Mouse (Mus musculus) liver, adult 2 months (tissue): ENCODE measurements around the gene Rsad1. TPM values are rescaled to one million over a fixed set of nuclear protein-coding genes. Genes with fewer than 3 reads are reported as not detected.

ENCODE experiments used
- DNase-seq: peaks from one replicate; pipeline ENCODE4 v3.0.0-alpha.2; 2011; ENCODE audit warnings: low read depth, low spot score; ENCODE audit errors: extremely low read depth
- H3K27ac ChIP-seq: fragments of 200-500 bp; replicated peaks from 2 replicates; pipeline ENCODE4 v1.5.1; 2012; ENCODE audit warnings: low read depth, mild to moderate bottlenecking, control low read depth, inconsistent platforms, low read length; ENCODE audit not compliant: insufficient read depth
- H3K27me3 ChIP-seq: fragments of 200-500 bp; 2 replicates; pipeline ENCODE4 v1.6.1; 2012; ENCODE audit warnings: mild to moderate bottlenecking, moderate library complexity, low read length, inconsistent platforms; ENCODE audit not compliant: control insufficient read depth, insufficient read depth
- H3K36me3 ChIP-seq: fragments of 200-500 bp; 2 replicates; pipeline ENCODE4 v1.6.1; 2012; ENCODE audit warnings: low read length, inconsistent platforms; ENCODE audit not compliant: control insufficient read depth, insufficient read depth
- H3K4me1 ChIP-seq: fragments of 200-500 bp; 2 replicates; pipeline ENCODE4 v1.6.1; 2011; ENCODE audit warnings: low read length; ENCODE audit not compliant: control insufficient read depth, insufficient read depth
- H3K4me3 ChIP-seq: fragments of 200-500 bp; 2 replicates; pipeline ENCODE4 v1.5.1; 2011; ENCODE audit warnings: low read depth, mild to moderate bottlenecking, control low read depth, low read length, moderate library complexity; ENCODE audit not compliant: insufficient read depth
- H3K79me2 ChIP-seq: fragments of 200-500 bp; 2 replicates; pipeline ENCODE4 v1.6.1; 2012; ENCODE audit warnings: inconsistent platforms, mild to moderate bottlenecking, low read length, moderate library complexity; ENCODE audit not compliant: control insufficient read depth, insufficient read depth
- H3K9ac ChIP-seq: fragments of 200-500 bp; 2 replicates; pipeline ENCODE4 v1.6.1; 2012; ENCODE audit warnings: low read depth, mild to moderate bottlenecking, control low read depth, inconsistent platforms, low read length
- CTCF ChIP-seq: fragments of 200-500 bp; IDR thresholded peaks from 2 replicates; pipeline ENCODE4 v1.5.1; 2011; ENCODE audit warnings: low read depth, low read length, control low read depth
- POLR2A ChIP-seq: fragments of 200-500 bp; IDR thresholded peaks from 2 replicates; pipeline ENCODE4 v1.6.1; 2011; ENCODE audit warnings: low read length, control low read depth; ENCODE audit not compliant: insufficient read depth; ENCODE audit errors: extremely low read depth
- WGBS: fragments of 180-500 bp; shearing (Covaris S2); methylation state at CpG from one replicate; pipeline ENCODE4 v1.1.7; 2018; 5-methylcytosine and 5-hydroxymethylcytosine counted together
- polyA plus RNA-seq: library from polyadenylated mRNA; depleted of rRNA; stranded (reverse); fragments of >200 nt; gene quantifications from 2 replicates; pipeline ENCODE4 v1.2.3, GENCODE M21; 2012
- total RNA-seq: library from RNA; depleted of rRNA; stranded (reverse); fragments of >200 nt; gene quantifications from 2 replicates; pipeline ENCODE4 v1.2.3, GENCODE M21; 2014

Rsad1 gene
- total and polyA plus RNA-seq, 2 experiments = 2.1 to 8.0 TPM

DNA sequence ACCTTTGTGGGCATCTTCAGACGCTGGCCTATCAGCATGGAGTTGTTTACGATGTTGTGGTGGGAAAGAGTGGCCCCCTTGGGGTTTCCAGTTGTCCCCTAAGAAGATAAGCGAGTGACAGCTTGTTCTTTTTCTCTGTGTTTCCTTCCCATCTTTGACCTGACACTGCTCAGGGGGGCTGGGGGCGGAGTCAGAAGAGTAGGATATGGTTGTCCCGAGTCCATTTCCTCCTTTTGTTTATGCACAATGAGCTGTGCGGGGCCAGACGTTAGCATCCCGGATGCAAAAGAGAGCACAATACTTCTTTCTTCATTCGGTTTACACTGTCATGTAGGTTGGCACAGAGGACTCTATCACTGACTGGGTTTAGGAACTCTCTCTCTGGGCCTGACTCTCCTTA, 21.6 kb upstream of the Rsad1 start:
- DNase-seq = no peak
- Histone ChIP-seq H3K36me3 (peaks cover 31% of the 10 kb centered on the region), H3K9ac (no peak overlapping the region), H3K4me3 (0 out of 2 replicates have a peak overlapping the region, but pooled peaks have one; percentile 9), H3K4me1 (peaks cover 2% of the 10 kb centered on the region; the same call in 1 of the 2 replicates), H3K27me3 (no peaks in the 10 kb centered on the region), H3K79me2 (no peaks in the 10 kb centered on the region; the same call in 1 of the 2 replicates), H3K27ac (peak overlapping the region; percentile 59)
- no peak for TF ChIP-seq CTCF
- TF ChIP-seq POLR2A = no peak
- WGBS = 69% methylated on average over 9 of the region's 9 CpGs

DNA sequence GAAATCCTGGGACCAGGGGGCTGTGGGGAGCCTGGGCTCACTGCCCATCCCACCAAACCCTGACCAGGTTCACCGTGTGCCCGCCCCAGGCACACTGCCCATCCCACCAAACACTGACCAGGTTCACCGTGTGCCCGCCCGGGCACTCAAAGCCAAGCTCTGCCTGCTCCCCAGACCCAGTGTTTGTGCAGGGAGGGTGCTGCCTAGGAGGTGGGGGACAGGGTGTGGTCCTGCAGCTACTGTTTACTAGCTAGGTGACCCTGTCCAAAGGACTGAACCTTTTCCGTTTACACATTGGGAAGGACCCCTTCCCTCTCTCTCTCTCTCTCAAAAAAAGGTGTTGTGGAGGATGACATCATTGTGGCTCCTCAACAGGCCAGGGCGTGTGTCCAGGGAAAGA, 18.3 kb upstream of the Rsad1 start:
- Histone ChIP-seq H3K27me3 (no peaks in the 10 kb centered on the region), H3K4me1 (no peaks in the 10 kb centered on the region), H3K4me3 (no peak overlapping the region), H3K27ac (no peak overlapping the region), H3K9ac (no peak overlapping the region), H3K79me2 (no peaks in the 10 kb centered on the region), H3K36me3 (peaks cover 33% of the 10 kb centered on the region)
- TF ChIP-seq CTCF (no peak), POLR2A (no peak)
- no peak for DNase-seq
- WGBS = 91% methylated on average over 7 of the region's 7 CpGs

- Histone ChIP-seq H3K36me3 (peaks cover 31% of the 10 kb centered on the region), H3K27ac (no peak overlapping the region), H3K4me1 (no peaks in the 10 kb centered on the region), H3K27me3 (no peaks in the 10 kb centered on the region), H3K9ac (no peak overlapping the region), H3K4me3 (no peak overlapping the region), H3K79me2 (no peaks in the 10 kb centered on the region)
- DNase-seq = peak; percentile 68
- 31% methylated on average over 6 of the region's 6 CpGs for WGBS
- TF ChIP-seq POLR2A (no peak), CTCF (no peak)
Measured at GRCm38 (mm10) chr11:94566534-94566933, 17.5 kb upstream of the Rsad1 start.

- no peak overlapping the region for H3K4me3 ChIP-seq
- no peak overlapping the region for H3K27ac ChIP-seq
- H3K79me2 ChIP-seq = no peaks in the 10 kb centered on the region
- H3K27me3 ChIP-seq = no peaks in the 10 kb centered on the region
- no peak for TF ChIP-seq POLR2A
- no peak for TF ChIP-seq CTCF
- WGBS = 84% methylated on average over 16 of the region's 16 CpGs
- no peak overlapping the region for H3K9ac ChIP-seq
- no peak for DNase-seq
- H3K4me1 ChIP-seq = no peaks in the 10 kb centered on the region
- H3K36me3 ChIP-seq = peaks cover 20% of the 10 kb centered on the region
Measured at GRCm38 (mm10) chr11:94565151-94565479, 16.1 kb upstream of the Rsad1 start.

DNA sequence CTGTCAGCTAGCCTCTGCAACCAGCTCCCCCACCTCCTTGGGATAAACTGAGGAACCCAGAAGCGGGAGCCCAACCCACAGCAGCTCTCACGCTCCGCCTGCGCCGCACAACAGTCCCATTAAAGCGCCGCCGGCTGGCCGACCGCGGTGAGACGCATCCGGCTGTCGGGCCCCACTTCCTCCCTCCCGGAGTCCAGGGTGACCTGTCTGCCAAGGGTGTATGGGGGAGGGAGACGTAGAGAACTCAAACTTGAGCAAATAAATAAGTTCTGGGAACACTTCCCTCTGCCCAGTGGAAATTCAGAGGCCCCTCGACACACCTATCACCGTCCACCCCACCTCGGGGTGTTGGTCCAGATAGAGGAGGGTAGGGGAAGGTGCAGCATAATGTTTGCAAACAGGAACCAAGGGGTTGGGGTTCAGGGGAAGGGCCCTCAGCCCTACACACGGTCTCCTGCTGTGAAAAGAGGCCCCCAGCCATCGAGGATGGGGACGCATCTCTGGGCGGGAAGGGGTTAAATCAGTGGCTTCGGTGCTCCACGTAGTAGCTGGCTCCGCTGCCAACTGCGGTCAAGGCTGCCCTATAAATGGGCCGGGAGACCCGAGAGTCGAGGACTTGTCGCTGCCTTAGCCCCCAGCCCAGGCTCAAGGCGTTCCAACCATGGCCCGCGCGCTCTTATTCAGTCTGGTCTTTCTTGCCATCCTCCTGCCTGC, 15.5 kb upstream of the Rsad1 start, which contains the start of gene Chad:
Chad (plus strand) TSS at position 611 of the 714 bp plus-strand sequence.
- H3K4me1 ChIP-seq = no peaks in the 10 kb centered on the region
- H3K4me3 ChIP-seq = peak within 1 kb of the TSS; percentile 12; the same call in 1 of the 2 replicates
- WGBS = 67% methylated on average over 35 of the region's 35 CpGs
- no peaks in the 10 kb centered on the region for H3K27me3 ChIP-seq
- DNase-seq = no peak
- TF ChIP-seq CTCF = no peak
- TF ChIP-seq POLR2A = no peak
- no peaks in the 10 kb centered on the region for H3K79me2 ChIP-seq
- H3K36me3 ChIP-seq = peaks cover 19% of the 10 kb centered on the region
- no peak within 1 kb of the TSS for H3K27ac ChIP-seq
- H3K9ac ChIP-seq = no peak within 1 kb of the TSS

DNA sequence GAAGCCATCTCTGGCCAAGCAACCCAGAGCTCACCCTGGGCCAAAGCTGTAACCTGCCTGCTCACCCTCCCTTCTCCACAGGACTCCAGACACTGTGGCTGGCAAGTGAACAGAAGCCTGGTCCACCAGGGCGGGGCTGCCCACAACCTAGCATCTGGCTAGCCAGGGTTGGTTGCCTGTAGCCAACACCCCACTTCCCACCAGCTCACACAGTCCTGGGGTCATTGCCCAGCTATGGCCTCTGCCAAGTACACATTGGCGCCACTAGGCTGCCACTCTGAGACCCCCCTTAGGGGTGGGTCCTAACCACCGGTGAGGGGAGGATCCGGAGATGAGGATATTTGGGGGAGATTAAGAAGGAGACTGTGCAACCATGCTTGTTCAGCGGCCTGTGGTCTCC, 14.8 kb upstream of the Rsad1 start:
- no peak for DNase-seq
- H3K27me3 ChIP-seq = no peaks in the 10 kb centered on the region
- no peaks in the 10 kb centered on the region for H3K4me1 ChIP-seq
- WGBS = 66% methylated on average over 5 of the region's 5 CpGs
- TF ChIP-seq POLR2A = no peak
- TF ChIP-seq CTCF = no peak
- no peak overlapping the region for H3K9ac ChIP-seq
- no peak overlapping the region for H3K27ac ChIP-seq
- no peaks in the 10 kb centered on the region for H3K79me2 ChIP-seq
- peaks cover 18% of the 10 kb centered on the region; the same call in 1 of the 2 replicates for H3K36me3 ChIP-seq
- H3K4me3 ChIP-seq = no peak overlapping the region
